Mouse (Mus musculus): ENCODE results near the gene Sf3b3. TPM values are rescaled to one million over a fixed set of nuclear protein-coding genes. Genes with fewer than 3 reads are reported as not detected.

Sf3b3 gene
- total RNA-seq, 2 experiments from 2014 or later, result 68.1 to 68.6 TPM

GRCm38 (mm10) chr8:110847645-110848495, 1.3 kb upstream of the Sf3b3 start:
- DNase-seq (ENCODE audit: extremely low spot score in 1 of 2, low spot score in 1 of 2), result no peak

DNA sequence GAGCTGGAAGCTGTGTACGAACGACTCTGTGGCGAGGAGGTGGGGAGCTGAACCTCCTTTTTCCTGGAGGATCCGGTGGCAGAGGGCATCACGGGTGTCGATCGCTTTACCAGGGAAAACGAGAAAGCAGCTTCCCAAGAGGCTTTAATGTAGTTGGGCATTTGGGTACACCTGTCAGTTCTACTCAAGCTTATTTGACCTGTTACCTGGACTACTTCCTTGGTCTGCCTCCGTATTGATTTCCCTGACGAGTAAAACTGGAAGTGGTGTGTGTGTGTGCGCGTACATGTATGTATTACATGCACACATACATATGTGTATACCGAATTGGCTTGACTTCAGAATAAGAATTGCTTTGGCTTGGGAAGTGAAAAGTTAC, 573 bp upstream of the Sf3b3 start:
- no peak for DNase-seq (ENCODE audit: extremely low spot score in 1 of 2, low spot score in 1 of 2)

DNA sequence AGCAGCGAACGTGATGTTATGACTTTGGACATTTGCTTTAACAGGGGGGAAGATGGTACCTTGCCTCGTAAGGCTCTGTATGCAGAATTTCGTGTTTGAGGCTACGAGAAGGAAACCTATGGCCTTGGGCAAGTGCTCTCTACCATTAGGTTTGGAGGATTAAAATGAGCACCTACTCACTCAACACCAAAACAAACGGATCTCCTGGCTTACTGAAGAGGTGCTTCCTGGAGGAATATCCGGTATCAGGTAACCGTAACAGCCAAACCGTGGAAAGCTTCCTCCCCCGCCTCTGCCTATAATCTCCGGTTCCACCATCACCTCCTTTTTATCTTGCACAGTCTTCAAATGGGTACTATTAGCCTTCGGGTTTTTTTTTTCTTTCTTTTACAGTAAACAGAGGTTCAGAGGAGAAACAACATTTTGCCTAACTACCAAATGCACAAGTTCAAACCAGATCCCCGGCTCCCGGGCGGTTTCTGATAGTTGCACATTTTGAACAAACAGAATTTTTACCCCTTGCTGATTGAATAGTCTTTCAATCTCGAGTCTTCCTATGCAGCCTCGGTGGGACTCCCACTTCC, 674 bp downstream of the Sf3b3 start:
- no peak for DNase-seq (ENCODE audit: extremely low spot score in 1 of 2, low spot score in 1 of 2)

DNA sequence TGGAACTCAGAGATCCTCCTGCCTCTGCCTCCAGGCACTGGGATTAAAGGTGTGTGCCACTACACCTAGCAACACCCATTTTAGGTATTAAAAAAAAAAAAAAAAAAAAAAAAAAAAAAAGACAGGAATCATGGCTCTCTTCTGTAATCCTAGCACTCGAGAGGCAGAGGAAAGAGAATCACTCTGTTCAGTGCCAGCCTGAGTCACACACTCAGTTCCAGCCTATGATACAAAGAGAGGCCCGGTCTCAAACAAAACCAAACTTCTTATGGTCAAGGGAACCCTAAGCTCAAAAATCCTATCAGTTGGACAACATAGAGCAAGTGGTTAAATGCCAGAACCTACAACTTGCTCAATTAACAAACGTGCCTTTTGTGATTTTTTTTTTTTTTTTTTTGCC, 1.6 kb downstream of the Sf3b3 start:
- DNase-seq (ENCODE audit: extremely low spot score in 1 of 2, low spot score in 1 of 2), result no peak

DNA sequence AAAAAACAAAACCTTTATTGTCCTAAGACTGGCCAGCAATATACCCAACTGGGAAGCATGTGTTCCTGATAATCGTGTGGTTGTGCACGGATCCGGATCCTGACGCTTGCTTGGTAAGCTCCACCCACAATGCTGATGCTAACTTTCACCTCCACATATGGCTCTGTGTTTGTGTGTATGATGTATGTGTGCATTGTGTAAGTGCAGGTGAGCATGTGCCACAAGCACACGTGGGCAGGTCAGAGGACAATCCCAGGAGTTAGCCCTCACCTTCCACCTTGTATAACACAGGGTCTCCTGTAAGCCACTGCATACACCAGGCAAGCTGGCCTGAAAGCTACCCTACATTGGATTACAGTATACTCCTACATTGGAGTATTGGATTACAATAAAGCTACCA, 3.4 kb downstream of the Sf3b3 start:
- no peak for DNase-seq (ENCODE audit: extremely low spot score in 1 of 2, low spot score in 1 of 2)

DNA sequence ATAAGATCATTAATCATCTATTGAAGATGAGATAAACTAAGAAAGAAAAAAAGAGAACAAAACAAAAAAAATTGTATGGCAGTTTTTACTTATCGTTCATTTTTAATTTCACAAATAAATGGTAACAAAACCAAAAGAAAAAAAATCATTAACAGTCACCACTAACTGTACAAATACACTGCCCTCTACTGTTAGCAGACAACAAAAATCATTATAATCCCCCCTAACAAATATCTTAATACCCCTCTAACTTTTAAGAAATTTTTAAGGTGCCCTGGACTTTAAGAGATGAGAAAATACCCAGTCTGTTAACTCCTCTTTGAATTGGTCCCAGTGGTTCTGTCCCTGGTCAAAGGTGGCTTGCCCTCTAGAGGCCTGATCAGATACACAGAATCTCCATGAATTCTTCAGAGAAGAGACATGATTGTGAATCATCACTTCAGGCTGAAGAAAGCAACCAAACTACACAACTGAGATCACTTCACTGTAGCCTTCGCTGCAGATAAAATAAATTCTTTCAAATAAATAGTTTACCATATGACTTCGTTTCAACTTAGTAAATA, 4.5 kb downstream of the Sf3b3 start:
- no peak for DNase-seq (ENCODE audit: extremely low spot score in 1 of 2, low spot score in 1 of 2)

- no peak for DNase-seq (ENCODE audit: extremely low spot score in 1 of 2, low spot score in 1 of 2)
These were observed 14.6 kb downstream of the Sf3b3 start for GRCm38 (mm10) chr8:110831956-110832355.

- DNase-seq (ENCODE audit: extremely low spot score in 1 of 2, low spot score in 1 of 2), result no peak
These were observed 18.1 kb downstream of the Sf3b3 start for GRCm38 (mm10) chr8:110828511-110828910.

- DNase-seq (ENCODE audit: extremely low spot score in 1 of 2, low spot score in 1 of 2), result no peak
These were observed 21.7 kb downstream of the Sf3b3 start for GRCm38 (mm10) chr8:110824861-110825260.

DNA sequence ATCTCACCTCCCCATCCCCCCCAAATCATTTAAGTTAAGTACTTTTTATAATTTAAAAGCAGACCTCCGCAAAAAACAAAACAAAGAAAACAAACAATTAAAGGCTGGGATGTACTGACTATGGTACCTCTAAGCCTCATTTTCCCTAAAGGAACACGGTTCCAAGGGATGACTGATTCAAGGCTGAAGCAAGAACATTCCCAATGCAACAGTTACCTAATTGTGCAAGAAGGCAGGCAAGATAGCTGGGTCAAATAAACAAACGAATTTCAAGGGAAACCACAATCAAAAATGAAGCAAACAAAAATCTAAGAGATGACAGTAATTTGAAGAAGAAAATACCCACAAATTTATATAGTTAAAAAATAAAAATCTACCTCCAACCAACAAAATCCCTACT, 24.6 kb downstream of the Sf3b3 start:
- DNase-seq (ENCODE audit: extremely low spot score in 1 of 2, low spot score in 1 of 2), result no peak

GRCm38 (mm10) chr8:110820257-110820656, 26.3 kb downstream of the Sf3b3 start:
- no peak for DNase-seq (ENCODE audit: extremely low spot score in 1 of 2, low spot score in 1 of 2)

GRCm38 (mm10) chr8:110818593-110818992, 28.0 kb downstream of the Sf3b3 start:
- no peak for DNase-seq (ENCODE audit: extremely low spot score in 1 of 2, low spot score in 1 of 2)

GRCm38 (mm10) chr8:110816990-110817389, 29.6 kb downstream of the Sf3b3 start:
- DNase-seq (ENCODE audit: extremely low spot score in 1 of 2, low spot score in 1 of 2), result no peak

- DNase-seq (ENCODE audit: extremely low spot score in 1 of 2, low spot score in 1 of 2), result no peak
These were observed 31.3 kb downstream of the Sf3b3 start for GRCm38 (mm10) chr8:110815308-110815707.

DNA sequence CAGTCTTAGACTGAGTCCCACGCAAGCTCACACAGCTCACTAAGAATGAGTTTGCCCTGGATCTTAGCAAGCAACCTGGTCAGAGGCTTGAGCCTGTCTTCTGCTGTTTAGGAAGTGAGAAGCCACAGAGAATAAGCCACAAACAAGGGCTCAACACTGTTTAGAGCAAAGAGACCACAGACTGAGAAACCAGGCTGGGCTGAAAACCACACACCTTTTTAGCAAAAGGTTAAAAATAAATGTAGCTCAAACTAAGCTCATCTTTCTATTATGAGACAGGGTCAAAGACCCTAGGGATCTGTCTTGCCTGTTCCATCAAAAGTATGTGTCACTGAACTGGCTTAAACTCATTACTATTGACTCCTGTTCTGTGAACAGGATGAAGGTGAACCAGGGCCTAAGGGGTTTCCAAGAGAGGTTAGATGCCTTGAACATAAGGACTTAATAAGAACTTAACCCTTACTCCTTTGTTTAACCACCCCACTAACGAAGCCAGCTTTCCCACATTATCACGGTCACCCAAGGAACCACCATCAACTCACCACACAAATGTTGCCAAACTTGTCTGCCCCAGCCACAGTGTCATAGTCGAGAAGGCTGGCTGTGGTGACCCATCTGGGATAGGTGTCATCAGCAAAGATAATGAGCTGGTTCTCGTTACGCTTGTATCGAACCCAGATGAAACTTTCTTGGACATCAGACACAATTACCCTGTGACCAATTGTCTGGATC, 33.3 kb downstream of the Sf3b3 start:
- DNase-seq (ENCODE audit: extremely low spot score in 1 of 2, low spot score in 1 of 2), result no peak

- DNase-seq (ENCODE audit: extremely low spot score in 1 of 2, low spot score in 1 of 2), result no peak
These were observed 34.1 kb downstream of the Sf3b3 start for GRCm38 (mm10) chr8:110812349-110813080.

DNA sequence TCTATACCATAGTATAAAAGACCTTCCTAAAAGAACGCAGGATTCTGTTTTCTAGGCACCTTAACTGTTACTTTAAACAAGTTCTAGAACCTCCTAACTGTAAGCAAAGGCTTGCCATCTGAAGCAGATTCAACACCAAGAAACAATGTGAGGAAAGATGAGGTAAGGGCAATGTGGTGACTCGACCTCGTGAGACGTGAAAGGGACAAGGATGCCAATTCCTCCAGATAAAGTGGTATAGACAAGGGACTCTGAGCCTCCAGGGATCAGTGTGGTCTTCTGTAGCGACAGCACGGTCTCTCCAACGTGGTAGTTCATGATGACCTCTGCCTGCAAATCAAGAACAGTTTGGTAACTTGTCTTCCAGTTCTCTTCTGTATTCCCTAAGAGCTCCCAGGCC, 34.8 kb downstream of the Sf3b3 start:
- DNase-seq (ENCODE audit: extremely low spot score in 1 of 2, low spot score in 1 of 2), result no peak

DNA sequence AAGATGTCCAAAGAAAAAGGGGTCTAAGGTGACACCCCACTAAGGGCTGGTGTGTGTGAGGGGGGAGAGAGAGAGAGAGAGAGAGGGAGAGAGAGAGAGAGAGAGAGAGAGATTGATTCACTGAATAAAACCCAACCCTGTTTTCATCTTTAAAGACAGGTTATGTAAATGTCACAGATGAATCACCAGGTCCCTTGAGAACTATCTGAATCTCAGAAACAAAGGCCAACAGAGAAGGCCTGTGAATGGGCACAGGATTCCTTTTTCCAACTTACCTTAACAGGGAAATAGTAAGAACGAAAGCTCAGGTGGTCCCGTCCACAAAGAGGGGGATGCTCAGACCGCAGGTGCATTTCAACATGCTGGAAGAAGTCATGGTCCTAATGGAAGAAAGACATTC, 35.5 kb downstream of the Sf3b3 start:
- no peak for DNase-seq (ENCODE audit: extremely low spot score in 1 of 2, low spot score in 1 of 2)

DNA sequence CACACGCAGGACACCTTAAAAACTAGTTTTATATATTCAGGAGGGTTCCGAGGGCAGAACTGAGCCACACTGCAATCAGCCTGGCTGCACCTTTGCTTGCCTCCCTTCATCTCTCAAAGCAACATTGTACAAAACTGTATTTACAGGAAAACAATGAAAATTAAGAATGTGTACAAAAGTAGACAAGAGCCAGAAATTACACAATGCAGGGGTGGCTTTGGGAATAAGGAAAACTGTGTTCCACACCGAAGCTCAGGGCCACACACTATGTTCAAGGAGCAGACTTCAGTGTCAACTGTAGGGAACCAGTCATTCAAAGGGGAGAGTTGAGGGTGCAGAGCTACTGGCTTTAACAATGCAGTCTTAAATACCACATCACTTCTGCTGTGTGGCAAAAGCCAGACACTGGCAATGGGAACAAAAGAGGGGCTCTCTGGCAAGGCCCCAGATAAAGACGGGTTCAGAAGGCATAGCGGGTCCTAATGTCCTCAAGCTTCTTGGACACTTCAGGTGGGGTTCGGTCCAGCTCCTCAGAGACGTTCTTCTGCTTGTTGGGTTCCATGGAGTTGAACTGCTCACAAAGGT, 36.0 kb downstream of the Sf3b3 start:
- no peak for DNase-seq (ENCODE audit: extremely low spot score in 1 of 2, low spot score in 1 of 2)

DNA sequence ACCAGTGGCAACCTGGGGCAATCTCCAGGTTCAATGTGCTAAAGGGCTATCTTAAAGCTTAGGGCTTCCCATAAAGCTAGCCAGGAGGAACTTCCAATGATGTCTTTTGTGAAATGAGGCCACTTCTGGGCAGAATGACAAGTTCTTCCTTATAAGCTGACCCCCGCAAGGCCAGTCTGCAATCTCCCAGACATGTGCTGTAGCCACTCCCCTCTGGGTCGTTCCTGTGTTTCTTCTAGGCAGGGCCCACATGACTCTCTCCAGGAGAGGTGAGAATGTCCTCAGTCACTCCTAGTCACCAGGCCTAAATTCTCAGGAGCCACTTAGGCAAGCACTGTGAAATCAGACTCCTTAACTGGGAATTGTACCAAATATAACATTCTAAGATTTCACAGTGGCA, 36.8 kb downstream of the Sf3b3 start:
- DNase-seq (ENCODE audit: extremely low spot score in 1 of 2, low spot score in 1 of 2), result no peak

Measured in layer of hippocampus, postnatal 25 days (tissue).